Mouse (Mus musculus) G1E (cell line): ENCODE measurements around the gene Dnmt3a.

Experiments
- CTCF ChIP-seq: IDR thresholded peaks from 2 replicates; pipeline ENCODE4 v1.5.1; 2012; ENCODE audit warnings: low read depth, low read length, inconsistent platforms, mixed read lengths
- TAL1 ChIP-seq: conservative IDR thresholded peaks from 2 replicates; pipeline ENCODE4 v1.6.1; 2012; ENCODE audit warnings: low read depth, low read length, inconsistent platforms, mixed read lengths

DNA sequence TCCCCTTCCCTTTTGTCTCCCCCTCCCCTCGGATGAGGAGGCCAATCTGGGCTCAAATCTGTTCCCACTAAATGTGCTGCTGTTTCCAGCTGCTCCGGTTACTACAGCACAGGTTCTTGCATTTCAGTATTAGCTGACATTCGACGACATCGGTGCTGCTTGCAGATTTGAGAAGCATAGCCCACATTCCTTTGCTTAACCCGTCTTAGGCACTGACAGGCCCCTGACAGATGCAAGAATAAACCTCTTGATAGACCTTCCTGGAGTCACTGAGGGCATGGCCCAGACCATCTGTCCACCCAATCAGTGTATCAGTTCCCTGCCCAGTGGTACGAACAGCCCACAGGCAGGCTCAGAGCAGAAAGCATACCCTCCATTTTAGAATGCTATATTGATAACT, 38.1 kb downstream of the Dnmt3a start:
- TF ChIP-seq TAL1 (no peak), CTCF (no peak)
